Mouse (Mus musculus) heart, embryonic 15.5 days (tissue): ENCODE results near the gene Kif1b. TPM values are rescaled to one million over a fixed set of nuclear protein-coding genes. Genes with fewer than 3 reads are reported as not detected.

Experiments
- ATAC-seq: fragments of 200-750 bp; cut with Nextera tagmentation; replicated peaks from 2 replicates; pipeline ENCODE4 v1.8.0; 2017; ENCODE audit warnings: low read depth, moderate TSS enrichment; ENCODE audit not compliant: insufficient number of reproducible peaks, insufficient read depth, low FRiP score
- H3K27ac ChIP-seq: fragments of 300-500 bp; sonication (generic); 2 replicates; pipeline ENCODE4 v1.5.1; 2015; ENCODE audit warnings: mild to moderate bottlenecking, inconsistent platforms
- H3K27me3 ChIP-seq: fragments of 300-500 bp; sonication (generic); 2 replicates; pipeline ENCODE4 v1.6.1; 2015; ENCODE audit warnings: inconsistent platforms
- H3K36me3 ChIP-seq: fragments of 300-500 bp; sonication (generic); 2 replicates; pipeline ENCODE4 v1.6.1; 2015; ENCODE audit warnings: mild to moderate bottlenecking, inconsistent platforms
- H3K4me1 ChIP-seq: fragments of 300-500 bp; sonication (generic); replicated peaks from 2 replicates; pipeline ENCODE4 v1.6.1; 2015; ENCODE audit warnings: inconsistent platforms
- H3K4me2 ChIP-seq: fragments of 300-500 bp; sonication (generic); 2 replicates; pipeline ENCODE4 v1.6.1; 2015; ENCODE audit warnings: inconsistent platforms, mild to moderate bottlenecking, moderate library complexity
- H3K4me3 ChIP-seq: fragments of 300-500 bp; sonication (generic); 2 replicates; pipeline ENCODE4 v1.5.1; 2015; ENCODE audit warnings: mild to moderate bottlenecking, inconsistent platforms
- H3K9ac ChIP-seq: fragments of 300-500 bp; sonication (generic); 2 replicates; pipeline ENCODE4 v1.6.1; 2015; ENCODE audit warnings: mild to moderate bottlenecking, inconsistent platforms
- H3K9me3 ChIP-seq: fragments of 300-500 bp; sonication (generic); replicated peaks from 2 replicates; pipeline ENCODE4 v1.6.1; 2016; ENCODE audit warnings: inconsistent platforms
- WGBS: fragments of 180-500 bp; shearing (Covaris S2); methylation state at CpG from one replicate; pipeline ENCODE4 v1.1.7; 2015; ENCODE audit warnings: mixed read lengths; 5-methylcytosine and 5-hydroxymethylcytosine counted together
- polyA plus RNA-seq: library from polyadenylated mRNA; unstranded; fragments of >200 nt; fragmentation: Nextera tagmentation; extraction: Ambion mirVana; gene quantifications from 2 replicates; pipeline ENCODE4 v1.2.1, GENCODE M21; 2015

Kif1b gene
- polyA plus RNA-seq, 1 experiment from 2014 or later, result 42.8 TPM

GRCm38 (mm10) chr4:149131021-149131752, 176.3 kb downstream of the Kif1b start:
- H3K4me1 ChIP-seq, result peaks cover under 1% of the 10 kb centered on the region; the same call in 1 of the 2 replicates

DNA sequence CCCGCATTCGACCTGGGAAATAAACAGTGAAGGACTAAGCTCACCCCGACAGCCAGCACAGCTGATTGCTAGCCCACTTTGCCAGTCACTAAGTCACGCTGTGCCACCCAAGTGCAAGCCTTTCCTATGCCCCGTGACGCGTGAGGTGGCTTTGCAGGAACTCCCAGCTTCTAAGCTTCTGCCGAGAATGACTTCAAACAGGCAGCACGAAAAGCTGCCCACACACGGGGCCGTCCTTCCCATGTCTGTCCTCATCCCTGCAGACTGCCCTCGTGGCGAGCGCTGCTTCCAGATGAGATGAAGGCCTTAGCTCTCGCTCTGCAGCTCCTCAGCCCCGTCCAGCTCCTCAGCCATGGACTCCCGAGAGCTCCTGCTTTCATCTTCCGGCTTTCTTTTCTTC, 179.0 kb downstream of the Kif1b start:
- H3K27me3 ChIP-seq, result no peaks in the 10 kb centered on the region
- 79% methylated on average over 18 of the region's 18 CpGs for WGBS
- no peak overlapping the region for H3K9ac ChIP-seq
- 0 out of 2 replicates have a peak, but pooled peaks cover 9% of the 10 kb centered on the region for H3K36me3 ChIP-seq
- H3K4me2 ChIP-seq, result no peak overlapping the region
- no peak for ATAC-seq
- 0 out of 2 replicates have a peak, but pooled peaks cover 2% of the 10 kb centered on the region for H3K4me1 ChIP-seq
- H3K27ac ChIP-seq, result no peak overlapping the region
- H3K9me3 ChIP-seq, result no peaks in the 10 kb centered on the region
- no peak overlapping the region for H3K4me3 ChIP-seq

More at GRCm38 (mm10) chr4:149131021-149131752, 176.3 kb downstream of the Kif1b start:
- H3K4me3 ChIP-seq, result no peak overlapping the region
- H3K27me3 ChIP-seq, result no peaks in the 10 kb centered on the region
- 85% methylated on average over 23 of the region's 23 CpGs for WGBS
- 0 out of 2 replicates have a peak, but pooled peaks cover 9% of the 10 kb centered on the region for H3K36me3 ChIP-seq
- no peak for ATAC-seq
- no peak overlapping the region for H3K9ac ChIP-seq
- H3K4me2 ChIP-seq, result no peak overlapping the region
- H3K27ac ChIP-seq, result no peak overlapping the region
- no peaks in the 10 kb centered on the region for H3K9me3 ChIP-seq

GRCm38 (mm10) chr4:149126663-149127062, 180.8 kb downstream of the Kif1b start, which contains the start of gene Cort:
Cort (minus strand) TSS chr4:149126763.
- H3K4me2 ChIP-seq, result no peak within 1 kb of the TSS
- WGBS, result 80% methylated on average over 11 of the region's 11 CpGs
- H3K36me3 ChIP-seq, result peaks cover 9% of the 10 kb centered on the region; the same call in 1 of the 2 replicates
- no peaks in the 10 kb centered on the region for H3K9me3 ChIP-seq
- no peak within 1 kb of the TSS for H3K9ac ChIP-seq
- H3K27me3 ChIP-seq, result no peaks in the 10 kb centered on the region
- no peak within 1 kb of the TSS for H3K27ac ChIP-seq
- ATAC-seq, result no peak
- H3K4me3 ChIP-seq, result no peak within 1 kb of the TSS
- H3K4me1 ChIP-seq, result 0 out of 2 replicates have a peak, but pooled peaks cover 2% of the 10 kb centered on the region

Other genes starting within 250 kb of the Kif1b start
- gene Pex14, start 207.8 kb downstream of the Kif1b start, polyA plus RNA-seq, result 36.0 and 41.4 TPM in 2 replicates
- gene Dffa, start 203.5 kb downstream of the Kif1b start, polyA plus RNA-seq, result 27.6 TPM in 2 replicates
- 0.22 and 0.25 TPM in 2 replicates for gene Cort, start 180.9 kb downstream of the Kif1b start, polyA plus RNA-seq
- gene Cenps, start 170.1 kb downstream of the Kif1b start, polyA plus RNA-seq, result 18.4 and 19.5 TPM in 2 replicates
- 66.7 and 81.5 TPM in 2 replicates for gene Pgd, start 140.9 kb downstream of the Kif1b start, polyA plus RNA-seq
- gene Ube4b, start 119.1 kb upstream of the Kif1b start, polyA plus RNA-seq, result 27.2 and 35.6 TPM in 2 replicates
- gene Rbp7, start 147.3 kb upstream of the Kif1b start, polyA plus RNA-seq, result 7.8 and 13.6 TPM in 2 replicates
- gene Tmem274, start 169.7 kb upstream of the Kif1b start, polyA plus RNA-seq, result 0.35 and 0.48 TPM in 2 replicates
- gene Nmnat1, start 177.5 kb upstream of the Kif1b start, polyA plus RNA-seq, result 11.5 and 12.7 TPM in 2 replicates
- gene Lzic, start 177.5 kb upstream of the Kif1b start, polyA plus RNA-seq, result 29.8 and 30.6 TPM in 2 replicates
- 34.7 and 38.0 TPM in 2 replicates for gene Ctnnbip1, start 210.5 kb upstream of the Kif1b start, polyA plus RNA-seq